Mouse (Mus musculus) kidney, postnatal 14 days (tissue): ENCODE data around the gene Tmem171.

Source experiments
- DNase-seq: peaks from one replicate; pipeline ENCODE4 v3.0.0; 2022; ENCODE audit warnings: mixed read lengths

The Tmem171 gene

GRCm38 (mm10) chr13:98691956-98692515, 2.6 kb downstream of the Tmem171 start:
- DNase-seq, result no peak

GRCm38 (mm10) chr13:98690886-98691285, 3.7 kb downstream of the Tmem171 start:
- DNase-seq, result no peak

- peak; percentile 53 for DNase-seq
Observed at GRCm38 (mm10) chr13:98689605-98690290, 4.9 kb downstream of the Tmem171 start.

GRCm38 (mm10) chr13:98687931-98688330, 6.7 kb downstream of the Tmem171 start:
- no peak for DNase-seq

- no peak for DNase-seq
Observed at GRCm38 (mm10) chr13:98684144-98684900, 10.3 kb downstream of the Tmem171 start.

GRCm38 (mm10) chr13:98683412-98683811, 11.2 kb downstream of the Tmem171 start:
- DNase-seq, result no peak

GRCm38 (mm10) chr13:98680470-98681060, 14.1 kb downstream of the Tmem171 start:
- no peak for DNase-seq

GRCm38 (mm10) chr13:98679631-98680041, 15.0 kb downstream of the Tmem171 start:
- no peak for DNase-seq

- no peak for DNase-seq
Observed at GRCm38 (mm10) chr13:98679230-98679629, 15.4 kb downstream of the Tmem171 start.

GRCm38 (mm10) chr13:98673922-98674321, 20.7 kb downstream of the Tmem171 start:
- no peak for DNase-seq

GRCm38 (mm10) chr13:98669296-98669695, 25.3 kb downstream of the Tmem171 start:
- no peak for DNase-seq

GRCm38 (mm10) chr13:98667316-98667715, 27.3 kb downstream of the Tmem171 start:
- DNase-seq, result peak; percentile 43

GRCm38 (mm10) chr13:98665240-98665639, 29.4 kb downstream of the Tmem171 start:
- DNase-seq, result no peak

- DNase-seq, result no peak
Observed at GRCm38 (mm10) chr13:98662173-98662675, 32.4 kb downstream of the Tmem171 start.

GRCm38 (mm10) chr13:98656034-98656471, 38.6 kb downstream of the Tmem171 start:
- peak; percentile 42 for DNase-seq

- DNase-seq, result no peak
Observed at GRCm38 (mm10) chr13:98655346-98655745, 39.3 kb downstream of the Tmem171 start.

- DNase-seq, result peak; percentile 56
Observed at GRCm38 (mm10) chr13:98654129-98654939, 40.3 kb downstream of the Tmem171 start.

- DNase-seq, result no peak
Observed at GRCm38 (mm10) chr13:98652194-98652593, 42.4 kb downstream of the Tmem171 start.

GRCm38 (mm10) chr13:98651228-98651977, 43.2 kb downstream of the Tmem171 start:
- peak; percentile 51 for DNase-seq

- peak; percentile 41 for DNase-seq
Observed at GRCm38 (mm10) chr13:98647775-98648568, 46.7 kb downstream of the Tmem171 start.
